Mouse (Mus musculus) forebrain, embryonic 11.5 days (tissue): ENCODE results near the gene Kmt5a. TPM values are rescaled to one million over a fixed set of nuclear protein-coding genes. Genes with fewer than 3 reads are reported as not detected.

Experiments
- ATAC-seq: fragments of 200-750 bp; cut with Nextera tagmentation; replicated peaks from 2 replicates; pipeline ENCODE4 v1.8.0; 2017; ENCODE audit warnings: moderate TSS enrichment; ENCODE audit not compliant: low FRiP score
- DNase-seq: peaks from one replicate; pipeline ENCODE4 v3.0.0-alpha.2; 2017; ENCODE audit warnings: low spot score
- H3K27ac ChIP-seq: fragments of 300-500 bp; sonication (generic); 2 replicates; pipeline ENCODE4 v1.5.1; 2014; ENCODE audit warnings: low read depth, low read length
- H3K27me3 ChIP-seq: fragments of 300-500 bp; sonication (generic); 2 replicates; pipeline ENCODE4 v1.6.1; 2014; ENCODE audit warnings: mild to moderate bottlenecking, low read length, mixed read lengths; ENCODE audit not compliant: control insufficient read depth, insufficient read depth
- H3K36me3 ChIP-seq: fragments of 300-500 bp; sonication (generic); 2 replicates; pipeline ENCODE4 v1.6.1; 2014; ENCODE audit warnings: mild to moderate bottlenecking, low read length, moderate library complexity, mixed read lengths; ENCODE audit not compliant: control insufficient read depth, insufficient read depth
- H3K4me1 ChIP-seq: fragments of 300-500 bp; sonication (generic); replicated peaks from 2 replicates; pipeline ENCODE4 v1.6.1; 2014; ENCODE audit warnings: low read length, mixed read lengths; ENCODE audit not compliant: control insufficient read depth, insufficient read depth
- H3K4me2 ChIP-seq: fragments of 300-500 bp; sonication (generic); 2 replicates; pipeline ENCODE4 v1.6.1; 2014; ENCODE audit warnings: low read depth, mild to moderate bottlenecking, low read length, moderate library complexity, mixed read lengths; ENCODE audit not compliant: severe bottlenecking
- H3K4me3 ChIP-seq: fragments of 300-500 bp; sonication (generic); 2 replicates; pipeline ENCODE4 v1.5.1; 2014; ENCODE audit warnings: low read depth, low read length
- H3K9ac ChIP-seq: fragments of 300-500 bp; sonication (generic); 2 replicates; pipeline ENCODE4 v1.6.1; 2014; ENCODE audit warnings: low read length
- H3K9me3 ChIP-seq: fragments of 300-500 bp; sonication (generic); 2 replicates; pipeline ENCODE4 v1.6.1; 2016; ENCODE audit warnings: low read length, mixed read lengths; ENCODE audit not compliant: control insufficient read depth
- WGBS: fragments of 180-500 bp; shearing (Covaris S2); extraction: QIAGEN DNeasy Blood & Tissue Kit; methylation state at CpG from one replicate; pipeline ENCODE4 v1.1.7; 2014; 5-methylcytosine and 5-hydroxymethylcytosine counted together
- polyA plus RNA-seq: library from polyadenylated mRNA; unstranded; fragments of >200 nt; fragmentation: Nextera tagmentation; extraction: Ambion mirVana; gene quantifications from 2 replicates; pipeline ENCODE4 v1.2.1, GENCODE M21; 2014

The Kmt5a gene
- polyA plus RNA-seq, 1 experiment from 2014 or later = 120 TPM

DNA sequence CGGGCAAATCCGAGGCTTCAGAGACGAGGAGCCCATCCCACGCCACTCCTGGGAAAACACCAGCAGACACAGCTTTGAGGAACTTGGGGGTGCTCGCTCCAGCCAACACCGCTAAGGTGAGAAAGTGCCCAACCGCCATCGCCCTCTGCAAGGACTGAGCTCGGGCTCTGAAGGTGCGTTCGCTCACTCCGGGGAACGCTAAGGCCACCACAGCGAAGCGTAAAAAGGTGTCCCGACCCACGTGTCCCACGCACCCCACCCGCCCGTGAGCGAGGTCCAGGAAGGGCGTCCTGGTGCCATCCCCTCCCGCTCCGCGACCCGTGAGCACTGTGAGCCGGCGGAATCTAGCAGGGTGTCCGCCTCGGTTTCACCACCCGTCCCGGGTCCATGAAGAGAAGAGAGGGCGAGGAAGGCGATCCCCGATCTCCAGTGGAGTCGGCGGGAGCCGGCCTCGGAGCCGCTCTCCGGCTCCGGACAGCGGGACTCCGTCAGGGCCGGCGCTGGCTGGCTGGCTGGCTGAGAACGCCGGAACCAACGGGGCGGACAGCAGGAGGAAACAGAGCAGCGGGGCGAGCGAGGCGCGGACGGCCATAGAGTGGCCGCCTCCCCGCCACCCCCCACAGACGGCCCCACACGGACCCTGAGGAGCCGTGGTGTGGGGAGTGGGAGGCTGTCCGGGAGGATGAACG lies 14.9 kb upstream of the Kmt5a start:
- ATAC-seq (peak; percentile 77), DNase-seq (peak; percentile 63)

DNA sequence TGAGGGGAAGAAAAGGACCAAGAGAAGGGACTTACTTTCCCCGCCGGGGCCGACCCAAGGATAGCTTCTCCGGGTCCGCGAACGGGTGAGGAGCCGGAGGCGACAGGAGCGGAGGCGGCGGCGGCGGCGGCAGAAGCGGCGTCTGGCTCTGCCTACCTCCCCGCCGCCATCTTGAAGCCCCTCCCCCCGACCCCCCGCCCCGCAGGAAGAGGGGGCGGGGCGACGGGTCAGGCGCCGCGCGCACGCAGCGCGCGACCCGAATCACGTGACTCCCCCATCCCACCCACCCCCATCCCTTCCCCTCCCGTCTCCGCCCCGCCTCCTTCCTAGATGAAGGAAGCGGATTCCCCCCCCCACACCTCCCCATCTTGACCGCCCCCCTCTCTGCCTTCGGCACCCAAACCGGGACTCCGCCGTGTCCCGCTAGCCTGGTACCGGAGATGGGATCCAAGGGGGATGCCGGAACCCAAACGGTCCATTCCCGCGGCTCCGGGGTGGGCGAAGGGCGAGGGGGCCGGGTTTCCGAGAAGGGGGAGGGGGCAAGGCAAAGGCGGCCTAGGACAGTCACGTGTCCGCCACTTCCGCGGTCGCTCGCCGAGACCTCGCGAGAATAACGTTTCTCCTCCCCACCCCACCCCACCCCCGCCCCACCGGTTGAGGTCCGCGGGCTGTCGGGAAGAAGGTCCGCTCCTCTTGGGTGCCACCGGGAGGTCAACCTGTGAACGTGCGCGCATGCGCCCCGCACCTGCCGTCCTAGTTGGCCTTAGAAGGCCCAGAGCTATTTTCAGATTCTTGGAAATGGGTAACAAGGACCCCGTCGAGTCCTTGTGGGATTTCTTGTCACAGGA lies 14.1 kb upstream of the Kmt5a start, which contains the start of gene Sbno1:
Gene Sbno1, minus strand, starts transcription at position 590 of the 848 bp plus-strand sequence.
- no peaks in the 10 kb centered on the region for H3K27me3 ChIP-seq
- H3K36me3 ChIP-seq = no peaks in the 10 kb centered on the region
- no peaks in the 10 kb centered on the region; the same call in 1 of the 2 replicates for H3K4me1 ChIP-seq
- H3K4me2 ChIP-seq = peak within 1 kb of the TSS; percentile 86
- peak within 1 kb of the TSS; percentile 94 for H3K9ac ChIP-seq
- WGBS = under 1% methylated on average over 59 of the region's 81 CpGs
- H3K4me3 ChIP-seq = peak within 1 kb of the TSS; percentile 97
- peak within 1 kb of the TSS; percentile 75; the same call in 1 of the 2 replicates for H3K27ac ChIP-seq
- ATAC-seq = peak; percentile 92
- H3K9me3 ChIP-seq = no peaks in the 10 kb centered on the region
- DNase-seq = peak; percentile 98

More for the DNA sequence above, 14.9 kb upstream of the Kmt5a start:
- Histone ChIP-seq H3K4me2 (peak overlapping the region; percentile 86), H3K4me3 (peak overlapping the region; percentile 97), H3K9me3 (no peaks in the 10 kb centered on the region), H3K9ac (peak overlapping the region; percentile 94), H3K27me3 (no peaks in the 10 kb centered on the region), H3K36me3 (no peaks in the 10 kb centered on the region), H3K27ac (peak overlapping the region; percentile 31; the same call in 1 of the 2 replicates), H3K4me1 (no peaks in the 10 kb centered on the region; the same call in 1 of the 2 replicates)
- under 1% methylated on average over 62 of the region's 63 CpGs for WGBS

DNA sequence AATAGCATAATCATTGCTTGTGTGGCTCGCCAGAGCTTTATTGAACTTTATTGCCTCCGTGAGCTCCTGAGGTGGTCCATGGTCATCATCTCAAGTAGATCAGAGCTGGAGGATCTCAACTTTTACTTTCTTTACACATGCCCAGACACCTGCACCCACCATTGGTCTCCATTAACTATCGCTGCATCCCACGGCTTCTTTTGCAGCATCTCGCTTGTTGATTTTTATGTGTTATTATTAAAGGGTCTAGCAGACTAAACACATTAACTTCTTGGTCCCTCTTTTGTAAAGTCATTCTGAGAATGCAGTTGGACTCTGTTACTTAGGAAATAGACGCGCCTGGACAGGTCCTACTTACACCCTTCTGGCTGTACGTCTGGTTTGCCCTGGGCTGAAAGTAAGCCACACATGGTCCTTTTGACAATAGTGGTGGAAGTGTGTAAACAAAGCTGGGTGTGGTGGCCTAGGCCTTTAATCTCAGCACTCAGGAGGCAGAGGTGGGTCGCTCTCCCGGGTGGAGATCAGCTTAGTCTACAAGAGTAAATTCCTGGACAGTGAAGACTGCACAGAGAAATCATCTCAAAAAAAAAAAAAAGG lies 13.2 kb upstream of the Kmt5a start:
- Histone ChIP-seq H3K9ac (peak overlapping the region; percentile 77; the same call in 1 of the 2 replicates), H3K4me1 (no peaks in the 10 kb centered on the region; the same call in 1 of the 2 replicates), H3K9me3 (no peaks in the 10 kb centered on the region), H3K36me3 (no peaks in the 10 kb centered on the region), H3K4me3 (peak overlapping the region; percentile 97), H3K27me3 (no peaks in the 10 kb centered on the region), H3K4me2 (peak overlapping the region; percentile 42; the same call in 1 of the 2 replicates), H3K27ac (no peak overlapping the region)
- ATAC-seq = no peak
- 89% methylated on average over 10 of the region's 10 CpGs for WGBS
- no peak for DNase-seq

DNA sequence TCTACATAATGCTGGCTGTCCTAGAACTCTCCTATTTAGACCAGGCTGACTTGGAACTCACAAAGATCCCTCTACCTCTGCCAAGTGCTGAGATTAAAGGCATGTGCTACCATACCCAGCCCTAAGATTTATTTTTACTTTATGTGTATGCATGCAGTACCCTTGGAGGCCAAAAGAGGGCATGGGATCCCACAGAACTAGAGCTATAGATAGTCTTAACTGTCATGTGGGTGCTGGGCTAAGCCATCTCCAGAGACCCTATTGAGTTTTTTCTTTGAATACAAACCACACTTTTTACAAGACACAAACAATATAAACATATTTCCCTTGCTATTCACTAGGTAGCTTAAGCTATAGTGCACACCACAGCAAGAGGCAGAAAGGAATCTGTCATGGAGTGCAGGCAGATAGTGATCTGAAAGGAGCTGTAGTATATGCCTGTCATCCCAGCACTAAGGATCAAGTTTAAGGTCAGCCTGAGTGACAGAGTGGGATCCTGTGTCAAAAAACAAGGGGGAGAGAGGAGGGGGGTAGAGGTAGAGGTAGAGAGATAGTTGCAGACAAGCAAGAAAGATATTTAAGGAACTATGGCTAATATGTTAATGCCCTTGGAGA lies 7.2 kb upstream of the Kmt5a start:
- no peak for DNase-seq
- Histone ChIP-seq H3K27me3 (no peaks in the 10 kb centered on the region), H3K4me1 (no peaks in the 10 kb centered on the region), H3K4me2 (no peak overlapping the region), H3K9ac (no peak overlapping the region), H3K4me3 (no peak overlapping the region), H3K9me3 (no peaks in the 10 kb centered on the region), H3K36me3 (no peaks in the 10 kb centered on the region), H3K27ac (no peak overlapping the region)
- no peak; the same call in 1 of the 2 replicates for ATAC-seq

DNA sequence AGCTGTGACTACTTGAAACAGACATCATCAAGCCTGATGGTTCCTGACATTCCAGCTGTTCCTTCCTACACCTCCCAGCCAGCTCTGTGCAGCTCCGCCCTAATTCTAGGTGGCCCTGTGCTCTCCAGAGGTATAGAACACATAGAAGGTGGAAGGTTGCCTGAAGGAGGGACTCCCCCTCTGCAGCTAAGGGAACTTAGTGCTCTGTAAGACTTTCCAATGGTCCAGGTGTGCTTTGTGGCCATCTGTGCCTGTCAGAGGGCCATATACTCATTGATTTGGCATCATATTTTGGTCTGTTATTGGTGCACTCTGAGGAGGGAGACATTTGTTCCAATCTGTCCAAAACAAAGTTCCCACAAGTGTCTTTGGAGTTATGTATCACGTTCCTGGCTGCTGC lies 6.7 kb upstream of the Kmt5a start:
- DNase-seq = no peak
- WGBS = 64% methylated on average over 2 of the region's 2 CpGs

DNA sequence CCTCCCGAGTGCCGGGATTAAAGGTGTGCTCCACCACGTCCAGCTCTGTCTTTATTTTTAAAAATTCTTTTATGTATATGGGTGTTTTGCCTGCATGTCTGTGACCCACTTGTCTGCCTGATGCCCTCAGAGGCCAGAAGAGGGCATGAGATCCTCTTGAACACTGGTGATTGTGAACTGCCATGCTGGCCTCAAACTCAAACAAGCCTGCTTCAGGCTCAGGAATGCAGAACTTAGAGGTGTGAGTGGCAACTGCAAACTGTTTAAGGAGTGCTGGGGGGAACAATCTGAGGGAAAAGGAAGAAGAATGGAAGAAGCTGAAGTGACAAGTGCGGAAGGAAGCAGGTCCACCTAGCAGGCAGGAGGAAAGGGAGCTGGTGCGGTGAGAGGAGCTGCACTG lies 1.5 kb upstream of the Kmt5a start:
- Histone ChIP-seq H3K27ac (no peak overlapping the region), H3K9ac (no peak overlapping the region; the same call in 1 of the 2 replicates), H3K27me3 (no peaks in the 10 kb centered on the region), H3K4me3 (no peak overlapping the region), H3K9me3 (no peaks in the 10 kb centered on the region), H3K4me2 (no peak overlapping the region), H3K4me1 (no peaks in the 10 kb centered on the region; the same call in 1 of the 2 replicates), H3K36me3 (no peaks in the 10 kb centered on the region; the same call in 1 of the 2 replicates)
- no peak for DNase-seq
- no peak for ATAC-seq
- 92% methylated on average over 5 of the region's 5 CpGs for WGBS

More for the DNA sequence above, 6.7 kb upstream of the Kmt5a start:
- Histone ChIP-seq H3K36me3 (no peaks in the 10 kb centered on the region), H3K9ac (no peak overlapping the region), H3K4me1 (no peaks in the 10 kb centered on the region), H3K4me3 (no peak overlapping the region), H3K27me3 (no peaks in the 10 kb centered on the region), H3K27ac (no peak overlapping the region), H3K4me2 (no peak overlapping the region), H3K9me3 (no peaks in the 10 kb centered on the region)
- 0 out of 2 replicates have a peak, but pooled peaks have one; percentile 21 for ATAC-seq

DNA sequence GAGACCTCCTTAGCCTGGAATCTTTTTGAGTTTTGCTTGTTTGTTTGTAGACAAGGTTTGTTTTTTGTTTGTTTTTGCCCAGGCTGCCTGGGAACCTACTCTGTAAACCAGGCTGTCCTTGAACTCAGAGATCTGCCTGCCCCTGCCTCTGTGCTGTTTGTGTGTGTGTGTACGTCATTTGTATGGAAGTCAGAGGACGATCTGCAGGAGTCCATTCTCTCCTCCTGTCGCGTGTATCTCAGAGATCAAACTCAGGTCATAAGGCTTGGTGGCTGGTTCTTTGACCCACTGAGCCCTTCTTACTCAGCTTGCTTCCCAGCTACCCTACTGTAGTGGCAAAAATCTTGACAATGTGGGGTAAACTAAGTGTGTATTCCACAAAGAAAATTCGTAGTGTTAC lies 984 bp upstream of the Kmt5a start:
- 64% methylated on average over 5 of the region's 5 CpGs for WGBS
- no peak for DNase-seq
- H3K4me1 ChIP-seq = no peaks in the 10 kb centered on the region; the same call in 1 of the 2 replicates
- H3K27me3 ChIP-seq = no peaks in the 10 kb centered on the region
- H3K4me3 ChIP-seq = no peak overlapping the region; the same call in 1 of the 2 replicates
- peak overlapping the region; percentile 94 for H3K4me2 ChIP-seq
- 0 out of 2 replicates have a peak overlapping the region, but pooled peaks have one; percentile 31 for H3K27ac ChIP-seq
- ATAC-seq = no peak
- H3K9me3 ChIP-seq = no peaks in the 10 kb centered on the region
- H3K36me3 ChIP-seq = no peaks in the 10 kb centered on the region; the same call in 1 of the 2 replicates
- H3K9ac ChIP-seq = no peak overlapping the region
